Mouse (Mus musculus) B cell, adult 67 days (primary cell): Measurements from ENCODE around the gene Strap. TPM values are rescaled to one million over a fixed set of nuclear protein-coding genes. Genes with fewer than 3 reads are reported as not detected.

ENCODE experiments used
- total RNA-seq, 2 experiments: library from RNA; stranded (reverse); gene quantifications; 4 replicates each; pipeline ENCODE4 v1.2.4; 2023

Gene Strap
- total RNA-seq, result 100 to 1,000 TPM; 103 to 113 TPM

GRCm38 (mm10) chr6:137734846-137735609, at the start of gene Strap:
Gene Strap, plus strand, starts transcription at chr6:137735078.

GRCm38 (mm10) chr6:137754056-137754856, 19.4 kb downstream of the Strap start, which contains the start of gene Dera:
Gene Dera, plus strand, starts transcription at chr6:137754546.

Other genes with a start within 250 kb of the Strap start
- gene Eps8, start 80.2 kb upstream of the Strap start, total RNA-seq, result 10 to 100 TPM; 19.1 to 22.0 TPM
- gene Dera, start 19.5 kb downstream of the Strap start, total RNA-seq, result 10 to 100 TPM; 34.7 to 37.7 TPM